Mouse (Mus musculus): ENCODE results near the gene 4933402D24Rik. TPM values are rescaled to one million over a fixed set of nuclear protein-coding genes. Genes with fewer than 3 reads are reported as not detected.
A peak's percentile ranks its signal among the peaks of the same experiment; 100 is the strongest.

The 4933402D24Rik gene
- polyA plus RNA-seq, 1 experiment, result not detected

GRCm38 (mm10) chr1:63768112-63768511, 955 bp downstream of the 4933402D24Rik start:
- DNase-seq (ENCODE audit: low read depth in 1 of 2, low spot score in 2 of 2), result no peak
- H3K27me3 ChIP-seq (ENCODE audit: control insufficient read depth, insufficient read depth, low read length), result no peaks in the 10 kb centered on the region
- H3K4me3 ChIP-seq (ENCODE audit: extremely low read depth, insufficient read depth, insufficient read length), result no peak overlapping the region
- WGBS, result 82% methylated on average over 8 of the region's 8 CpGs
- no peaks in the 10 kb centered on the region for H3K4me1 ChIP-seq (ENCODE audit: control insufficient read depth, insufficient read depth, insufficient read length)
- no peak overlapping the region for H3K27ac ChIP-seq (ENCODE audit: insufficient read depth, low read length)
- H3K36me3 ChIP-seq (ENCODE audit: control insufficient read depth, insufficient read depth, low read length), result no peaks in the 10 kb centered on the region
- no peak for TF ChIP-seq POLR2A (IDR thresholded peaks at IDR 0.05; ENCODE audit: low read depth, low read length)
- no peak for TF ChIP-seq CTCF (IDR thresholded peaks at IDR 0.05; ENCODE audit: extremely low read depth, insufficient read depth, insufficient read length, insufficient replicate concordance)

GRCm38 (mm10) chr1:63764395-63764794, 4.7 kb downstream of the 4933402D24Rik start:
- Histone ChIP-seq H3K4me1 (ENCODE audit: control insufficient read depth, insufficient read depth, insufficient read length) (no peaks in the 10 kb centered on the region), H3K27ac (ENCODE audit: insufficient read depth, low read length) (no peak overlapping the region), H3K36me3 (ENCODE audit: control insufficient read depth, insufficient read depth, low read length) (no peaks in the 10 kb centered on the region), H3K4me3 (ENCODE audit: extremely low read depth, insufficient read depth, insufficient read length) (no peak overlapping the region), H3K27me3 (ENCODE audit: control insufficient read depth, insufficient read depth, low read length) (no peaks in the 10 kb centered on the region)
- TF ChIP-seq CTCF (IDR thresholded peaks at IDR 0.05; ENCODE audit: extremely low read depth, insufficient read depth, insufficient read length, insufficient replicate concordance), result no peak
- no peak for TF ChIP-seq POLR2A (IDR thresholded peaks at IDR 0.05; ENCODE audit: low read depth, low read length)
- 93% methylated on average over 7 of the region's 7 CpGs for WGBS
- DNase-seq (ENCODE audit: low read depth in 1 of 2, low spot score in 2 of 2), result no peak

GRCm38 (mm10) chr1:63763881-63764386, 5.1 kb downstream of the 4933402D24Rik start:
- Histone ChIP-seq H3K36me3 (ENCODE audit: control insufficient read depth, insufficient read depth, low read length) (no peaks in the 10 kb centered on the region), H3K27ac (ENCODE audit: insufficient read depth, low read length) (no peak overlapping the region), H3K4me1 (ENCODE audit: control insufficient read depth, insufficient read depth, insufficient read length) (no peaks in the 10 kb centered on the region), H3K27me3 (ENCODE audit: control insufficient read depth, insufficient read depth, low read length) (no peaks in the 10 kb centered on the region), H3K4me3 (ENCODE audit: extremely low read depth, insufficient read depth, insufficient read length) (no peak overlapping the region)
- DNase-seq (ENCODE audit: low read depth in 1 of 2, low spot score in 2 of 2), result no peak
- WGBS, result 60% methylated on average over 7 of the region's 7 CpGs
- TF ChIP-seq POLR2A (IDR thresholded peaks at IDR 0.05; ENCODE audit: low read depth, low read length) (no peak), CTCF (IDR thresholded peaks at IDR 0.05; ENCODE audit: extremely low read depth, insufficient read depth, insufficient read length, insufficient replicate concordance) (no peak)

- H3K27ac ChIP-seq (ENCODE audit: insufficient read depth, low read length), result no peak overlapping the region
- no peaks in the 10 kb centered on the region for H3K27me3 ChIP-seq (ENCODE audit: control insufficient read depth, insufficient read depth, low read length)
- no peak for DNase-seq (ENCODE audit: low read depth in 1 of 2, low spot score in 2 of 2)
- no peaks in the 10 kb centered on the region for H3K4me1 ChIP-seq (ENCODE audit: control insufficient read depth, insufficient read depth, insufficient read length)
- 4% methylated on average over 3 of the region's 3 CpGs for WGBS
- H3K36me3 ChIP-seq (ENCODE audit: control insufficient read depth, insufficient read depth, low read length), result no peaks in the 10 kb centered on the region
- no peak for TF ChIP-seq CTCF (IDR thresholded peaks at IDR 0.05; ENCODE audit: extremely low read depth, insufficient read depth, insufficient read length, insufficient replicate concordance)
- TF ChIP-seq POLR2A (IDR thresholded peaks at IDR 0.05; ENCODE audit: low read depth, low read length), result no peak
- H3K4me3 ChIP-seq (ENCODE audit: extremely low read depth, insufficient read depth, insufficient read length), result no peak overlapping the region
Observed at GRCm38 (mm10) chr1:63763212-63763694, 5.8 kb downstream of the 4933402D24Rik start.

- H3K4me3 ChIP-seq (ENCODE audit: extremely low read depth, insufficient read depth, insufficient read length), result no peak overlapping the region
- 60% methylated on average over 2 of the region's 2 CpGs for WGBS
- H3K36me3 ChIP-seq (ENCODE audit: control insufficient read depth, insufficient read depth, low read length), result peaks cover 11% of the 10 kb centered on the region
- DNase-seq (ENCODE audit: low read depth in 1 of 2, low spot score in 2 of 2), result no peak
- no peak for TF ChIP-seq POLR2A (IDR thresholded peaks at IDR 0.05; ENCODE audit: low read depth, low read length)
- TF ChIP-seq CTCF (IDR thresholded peaks at IDR 0.05; ENCODE audit: extremely low read depth, insufficient read depth, insufficient read length, insufficient replicate concordance), result no peak
- H3K27me3 ChIP-seq (ENCODE audit: control insufficient read depth, insufficient read depth, low read length), result no peaks in the 10 kb centered on the region
- no peak overlapping the region for H3K27ac ChIP-seq (ENCODE audit: insufficient read depth, low read length)
- H3K4me1 ChIP-seq (ENCODE audit: control insufficient read depth, insufficient read depth, insufficient read length), result no peaks in the 10 kb centered on the region
Observed at GRCm38 (mm10) chr1:63756005-63756404, 13.1 kb downstream of the 4933402D24Rik start.

GRCm38 (mm10) chr1:63730240-63730771, 38.8 kb downstream of the 4933402D24Rik start, which contains the start of the genes Mdh1b and Fastkd2:
Gene Mdh1b (minus strand): TSS chr1:63730318.
Gene Fastkd2 (plus strand): TSS chr1:63730614.
- Histone ChIP-seq H3K4me1 (ENCODE audit: control insufficient read depth, insufficient read depth, insufficient read length) (no peaks in the 10 kb centered on the region; the same call in 1 of the 2 replicates), H3K4me3 (ENCODE audit: extremely low read depth, insufficient read depth, insufficient read length) (peak within 1 kb of the TSS; percentile 83), H3K27ac (ENCODE audit: insufficient read depth, low read length) (no peak within 1 kb of the TSS), H3K27me3 (ENCODE audit: control insufficient read depth, insufficient read depth, low read length) (no peaks in the 10 kb centered on the region), H3K36me3 (ENCODE audit: control insufficient read depth, insufficient read depth, low read length) (no peaks in the 10 kb centered on the region)
- under 1% methylated on average over 31 of the region's 31 CpGs for WGBS
- peak; percentile 79 to 86 for DNase-seq (ENCODE audit: low read depth in 1 of 2, low spot score in 2 of 2)
- TF ChIP-seq POLR2A (IDR thresholded peaks at IDR 0.05; ENCODE audit: low read depth, low read length) (no peak), CTCF (IDR thresholded peaks at IDR 0.05; ENCODE audit: extremely low read depth, insufficient read depth, insufficient read length, insufficient replicate concordance) (no peak)

GRCm38 (mm10) chr1:63729796-63730195, 39.3 kb downstream of the 4933402D24Rik start:
- Histone ChIP-seq H3K4me3 (ENCODE audit: extremely low read depth, insufficient read depth, insufficient read length) (peak overlapping the region; percentile 83; the same call in 1 of the 2 replicates), H3K27me3 (ENCODE audit: control insufficient read depth, insufficient read depth, low read length) (no peaks in the 10 kb centered on the region), H3K36me3 (ENCODE audit: control insufficient read depth, insufficient read depth, low read length) (no peaks in the 10 kb centered on the region), H3K4me1 (ENCODE audit: control insufficient read depth, insufficient read depth, insufficient read length) (no peaks in the 10 kb centered on the region; the same call in 1 of the 2 replicates), H3K27ac (ENCODE audit: insufficient read depth, low read length) (no peak overlapping the region)
- no peak for DNase-seq (ENCODE audit: low read depth in 1 of 2, low spot score in 2 of 2)
- TF ChIP-seq CTCF (IDR thresholded peaks at IDR 0.05; ENCODE audit: extremely low read depth, insufficient read depth, insufficient read length, insufficient replicate concordance) (no peak), POLR2A (IDR thresholded peaks at IDR 0.05; ENCODE audit: low read depth, low read length) (no peak)
- 79% methylated on average over 8 of the region's 8 CpGs for WGBS
